Mouse (Mus musculus) embryonic stem cell, embryonic (primary cell): ENCODE measurements at regions not wholly inside any gene's neighbourhood (a gene's known extent, or its start where the extent isn't known, plus 50 kb on each side); places are given as distances from the start of the nearest gene placed in this dataset.

Source experiments
- CTCF ChIA-PET, 4 experiments: fragments of 300-600 bp in 2 of 4; fragments of 350-600 bp in 2 of 4; sonication (Branson Sonifier 250); formaldehyde crosslinking; loops; one replicate each; lab custom pipeline; 2022; ENCODE audit warnings: inconsistent platforms in 2 of 4; lab: Charles Lee
- POLR2A ChIA-PET, 4 experiments: fragments of 300-600 bp in 2 of 4; fragments of 350-600 bp in 2 of 4; sonication (Branson Sonifier 250); formaldehyde crosslinking; loops; one replicate each; lab custom pipeline; 2022; ENCODE audit warnings: antibody characterized with exemption in 4 of 4, inconsistent platforms in 1 of 4; lab: Charles Lee

GRCm38 (mm10) chr1:144085530-144086520 lies 81.9 kb upstream of the Rgs2 start:
- ChIA-PET POLR2A (no interaction called here), CTCF (no interaction called here)

GRCm38 (mm10) chr1:144078972-144079371 lies 75.0 kb upstream of the Rgs2 start:
- CTCF ChIA-PET = no interaction called here
- POLR2A ChIA-PET = no interaction called here

GRCm38 (mm10) chr1:144078446-144078845 lies 74.5 kb upstream of the Rgs2 start:
- CTCF ChIA-PET = no interaction called here

GRCm38 (mm10) chr1:144075991-144076390 lies 72.0 kb upstream of the Rgs2 start:
- CTCF ChIA-PET = no interaction called here
- POLR2A ChIA-PET = no interaction called here

More at GRCm38 (mm10) chr1:144078446-144078845, 74.5 kb upstream of the Rgs2 start:
- POLR2A ChIA-PET = no interaction called here

DNA sequence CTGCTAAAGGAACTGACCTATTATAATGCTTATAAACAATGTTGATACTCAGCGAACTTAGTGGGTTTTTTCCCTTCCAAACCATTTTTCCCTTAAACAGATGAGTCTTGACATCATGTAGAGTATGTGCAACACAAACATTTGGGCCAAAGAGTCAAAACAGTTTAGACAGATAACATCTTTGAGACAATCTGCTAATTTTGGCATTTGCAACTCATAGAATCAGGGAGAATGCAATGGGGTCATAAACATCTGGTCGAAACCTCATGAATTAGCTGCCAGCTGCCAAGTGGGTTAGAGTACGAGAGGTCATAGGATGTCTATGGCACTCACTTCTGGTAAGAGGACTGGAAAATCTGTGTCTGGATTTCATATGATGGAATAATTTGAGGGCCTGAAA lies 57.3 kb upstream of the Rgs2 start:
- CTCF ChIA-PET = no interaction called here
- POLR2A ChIA-PET = no interaction called here

- CTCF ChIA-PET = interaction anchor here in 1 of 4 experiments (0.6 kb wide), 1 partner anchor 9 kb away, joined by 4 read pairs; no protein-coding TSS in a partner anchor
These were observed 51.7 kb upstream of the Rgs2 start for GRCm38 (mm10) chr1:144055476-144056213.

More at GRCm38 (mm10) chr1:144055476-144056213, 51.7 kb upstream of the Rgs2 start:
- POLR2A ChIA-PET = no interaction called here
